Comparison of ENCODE assay signal across 19 mouse cellular contexts in the genomic region with DNA sequence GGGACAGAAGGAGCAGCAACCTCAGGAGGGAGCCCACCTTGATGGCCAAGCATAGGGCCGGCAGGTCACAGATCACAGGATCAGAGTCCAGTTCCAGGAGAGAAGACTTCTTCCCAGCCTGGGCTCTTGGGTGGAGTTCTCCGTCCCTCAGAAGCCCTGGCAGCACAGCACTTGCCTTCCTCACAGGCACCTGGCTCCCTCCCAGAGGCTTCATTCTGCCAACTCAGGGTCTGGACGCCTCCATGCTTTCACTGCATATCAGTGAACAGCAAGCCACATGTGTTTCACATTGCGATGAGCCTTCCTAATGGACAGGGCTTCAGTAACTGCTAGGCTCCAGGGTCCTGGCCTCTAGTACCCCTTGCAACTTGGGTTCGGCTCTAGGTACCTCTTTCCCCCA. TPM values are rescaled to one million over a fixed set of nuclear protein-coding genes. Genes with fewer than 3 reads are reported as not detected.
DNase-seq lines count a peak whose midpoint lies in the region; TF ChIP-seq lines count a peak whose summit lies in the region.
"Had no signal": no experiment of that assay in that cellular context is flagged by ENCODE, and none has a peak within 500 bp of the region (broad histone marks: within the 10 kb centered on the region; RNA-seq: fewer than 3 reads in every experiment).

No protein-coding gene starts in this region.

- intact Hi-C loops in gastrocnemius, postnatal 14 days (cut with DNase I; ENCODE audit: low total_unique reads), result no loop called here

- TF ChIP-seq CTCF in lung, adult 2 months (IDR thresholded peaks at IDR 0.05; ENCODE audit: insufficient read depth, low read length), result no peak
- no peak for TF ChIP-seq CTCF in thymus, adult 2 months (IDR thresholded peaks at IDR 0.05; ENCODE audit: borderline replicate concordance, control insufficient read depth, extremely low read depth, insufficient read depth, low read length, poor library complexity)

- WGBS in lung, adult 2 months, result 76% methylated on average over 5 of the region's 5 CpGs
- 97% methylated on average over 5 of the region's 5 CpGs for WGBS in thymus, adult 2 months

- no peak for TF ChIP-seq POLR2A in lung, adult 2 months (IDR thresholded peaks at IDR 0.05; ENCODE audit: borderline replicate concordance, extremely low read depth, low read depth, low read length)
- no peak for TF ChIP-seq POLR2A in thymus, adult 2 months (IDR thresholded peaks at IDR 0.05; ENCODE audit: control insufficient read depth, extremely low read depth, insufficient read depth, low read length, poor library complexity)

- no peaks in the 10 kb centered on the region for H3K36me3 ChIP-seq in thymus, adult 2 months (ENCODE audit: control insufficient read depth, insufficient read depth, low read length)
- H3K36me3 ChIP-seq: liver, embryonic 15.5 days had no signal

- H3K4me1 ChIP-seq in lung, adult 2 months (ENCODE audit: control insufficient read depth, insufficient read depth, low read length), result no peaks in the 10 kb centered on the region
- H3K4me1 ChIP-seq in thymus, adult 2 months (replicated peaks; ENCODE audit: control insufficient read depth, insufficient read depth, low read length), result no peaks in the 10 kb centered on the region
- H3K4me1 ChIP-seq: embryonic facial prominence, embryonic 15.5 days; liver, embryonic 15.5 days had no signal

- peak; percentile 45 to 63 for DNase-seq in cerebellum, adult 18-20 months
- DNase-seq in cerebellum, adult 8-10 months, result no peak
- peak; percentile 7 for DNase-seq in lung, postnatal 14 days
- DNase-seq in lung, adult 2 months, result no peak
- DNase-seq in gastrocnemius, postnatal 14 days, result peak; percentile 49
- no peak for DNase-seq in urinary bladder, adult 2 months (ENCODE audit: low spot score)
- no peak for DNase-seq in thymus, adult 2 months
- no peak for DNase-seq in kidney, adult 8-10 months
- DNase-seq: adrenal gland, adult 2 months; kidney, adult 2 months; kidney, postnatal 36 days; layer of hippocampus, adult 9-11 months; thymus, postnatal 4 days had no signal

- H3K4me3 ChIP-seq in lung, adult 2 months (replicated peaks; ENCODE audit: extremely low read depth, low read depth, low read length), result no peak overlapping the region
- H3K4me3 ChIP-seq in thymus, adult 2 months (ENCODE audit: control insufficient read depth, insufficient read depth, low read length), result no peak overlapping the region
- H3K4me3 ChIP-seq: embryonic facial prominence, embryonic 15.5 days; hindbrain, embryonic 10.5 days; liver, embryonic 15.5 days; midbrain, embryonic 10.5 days had no signal

- no peaks in the 10 kb centered on the region for H3K27me3 ChIP-seq in thymus, adult 2 months (ENCODE audit: control insufficient read depth, insufficient read depth, low read length)
- H3K27me3 ChIP-seq: CH12.LX; embryonic facial prominence, embryonic 15.5 days; liver, embryonic 15.5 days had no signal

- H3K27ac ChIP-seq in thymus, adult 2 months (ENCODE audit: control insufficient read depth, insufficient read depth, low read length), result no peak overlapping the region
- H3K27ac ChIP-seq: embryonic facial prominence, embryonic 15.5 days; hindbrain, embryonic 10.5 days; liver, embryonic 15.5 days; midbrain, embryonic 10.5 days had no signal

RNA-seq across cellular contexts. Expression of a gene that starts 46.3 kb away (rescaled TPM):
- polyA plus RNA-seq in lung, adult 2 months (2012; rRNA removed), result 0.53 and 1.1 TPM in 2 replicates
- not detected for total RNA-seq in gastrocnemius, postnatal 14 days (2021)
- polyA plus RNA-seq in urinary bladder, adult 2 months (2012; rRNA removed), result 0.10 and 0.19 TPM in 2 replicates
- polyA plus RNA-seq in thymus, adult 2 months (2012; rRNA removed), result 12.6 and 14.2 TPM in 2 replicates
- total RNA-seq: adrenal gland, adult 2 months; CH12.LX; granulocyte monocyte progenitor cell, adult 5-6 weeks had no signal
- polyA plus RNA-seq: embryonic facial prominence, embryonic 15.5 days; liver, embryonic 15.5 days had no signal

Comparison
In these comparisons a context has a peak if more than half of its experiments do, and no peak if none do; other contexts are left out.
1. DNase-seq: peak in cerebellum, adult 18-20 months (2 of 2), lung, postnatal 14 days (single experiment) and gastrocnemius, postnatal 14 days (single experiment); none in cerebellum, adult 8-10 months (single experiment), lung, adult 2 months (single experiment), urinary bladder, adult 2 months (single experiment), thymus, adult 2 months (single experiment) and kidney, adult 8-10 months (0 of 2).